Mouse (Mus musculus) ES-Bruce4 (cell line): ENCODE results near the gene Ppp2r2c. TPM values are rescaled to one million over a fixed set of nuclear protein-coding genes. Genes with fewer than 3 reads are reported as not detected.

Experiments
- H3K27ac ChIP-seq: 2 replicates; pipeline ENCODE4 v1.5.1; 2012; ENCODE audit warnings: low read length, inconsistent platforms; ENCODE audit not compliant: insufficient read depth
- H3K27me3 ChIP-seq: 2 replicates; pipeline ENCODE4 v1.6.1; 2012; ENCODE audit warnings: mild to moderate bottlenecking, low read length, inconsistent platforms; ENCODE audit not compliant: control insufficient read depth, poor library complexity, insufficient read depth, severe bottlenecking
- H3K36me3 ChIP-seq: 2 replicates; pipeline ENCODE4 v1.6.1; 2012; ENCODE audit warnings: inconsistent platforms, mild to moderate bottlenecking, low read length, moderate library complexity; ENCODE audit not compliant: control insufficient read depth, poor library complexity, insufficient read depth, severe bottlenecking
- H3K4me1 ChIP-seq: one replicate; pipeline ENCODE4 v1.8.1; 2011; ENCODE audit warnings: low read length; ENCODE audit not compliant: control insufficient read depth, insufficient read depth
- H3K4me3 ChIP-seq: 2 replicates; pipeline ENCODE4 v1.5.1; 2011; ENCODE audit warnings: low read depth, mild to moderate bottlenecking, low read length
- H3K9ac ChIP-seq: 2 replicates; pipeline ENCODE4 v1.6.1; 2012; ENCODE audit warnings: low read depth, mild to moderate bottlenecking, inconsistent platforms; ENCODE audit not compliant: poor library complexity, severe bottlenecking
- H3K9me3 ChIP-seq: replicated peaks from 2 replicates; pipeline ENCODE4 v1.6.1; 2012; ENCODE audit warnings: mild to moderate bottlenecking, low read length, inconsistent platforms; ENCODE audit not compliant: control insufficient read depth, poor library complexity, insufficient read depth, severe bottlenecking
- CTCF ChIP-seq: IDR thresholded peaks from one replicate; pipeline ENCODE4 v1.8.1; 2011; ENCODE audit warnings: low read depth, low read length
- EP300 ChIP-seq: IDR thresholded peaks from 2 replicates; pipeline ENCODE4 v1.6.1; 2011; ENCODE audit warnings: low read depth, low read length; ENCODE audit not compliant: insufficient read depth
- POLR2A ChIP-seq: IDR thresholded peaks from one replicate; pipeline ENCODE4 v1.8.1; 2011; ENCODE audit warnings: low read length; ENCODE audit not compliant: insufficient read depth
- polyA plus RNA-seq: library from polyadenylated mRNA; stranded (reverse); fragments of >200 nt; gene quantifications from 2 replicates; pipeline ENCODE4 v1.2.4, GENCODE M21; 2011; ENCODE audit warnings: low read depth; ENCODE audit not compliant: missing spikeins, insufficient read depth, insufficient read length

Ppp2r2c gene
- polyA plus RNA-seq, 1 experiment: 14.6 TPM

GRCm38 (mm10) chr5:36888911-36889310 lies 20.6 kb downstream of the Ppp2r2c start:
- no peak overlapping the region for H3K9ac ChIP-seq
- H3K4me3 ChIP-seq: no peak overlapping the region
- no peaks in the 10 kb centered on the region for H3K9me3 ChIP-seq
- TF ChIP-seq POLR2A (no peak), EP300 (no peak), CTCF (no peak)
- H3K27ac ChIP-seq: no peak overlapping the region
- no peaks in the 10 kb centered on the region for H3K36me3 ChIP-seq
- peaks cover 3% of the 10 kb centered on the region for H3K4me1 ChIP-seq
- H3K27me3 ChIP-seq: no peaks in the 10 kb centered on the region

GRCm38 (mm10) chr5:36889380-36889886 lies 21.1 kb downstream of the Ppp2r2c start:
- Histone ChIP-seq H3K27me3 (no peaks in the 10 kb centered on the region), H3K27ac (no peak overlapping the region), H3K36me3 (no peaks in the 10 kb centered on the region), H3K4me3 (no peak overlapping the region), H3K4me1 (peaks cover 3% of the 10 kb centered on the region), H3K9me3 (no peaks in the 10 kb centered on the region), H3K9ac (no peak overlapping the region)
- no peak for TF ChIP-seq CTCF
- no peak for TF ChIP-seq POLR2A
- no peak for TF ChIP-seq EP300

GRCm38 (mm10) chr5:36890794-36891193 lies 22.5 kb downstream of the Ppp2r2c start:
- Histone ChIP-seq H3K27me3 (no peaks in the 10 kb centered on the region), H3K9me3 (no peaks in the 10 kb centered on the region), H3K9ac (no peak overlapping the region), H3K4me3 (no peak overlapping the region), H3K36me3 (no peaks in the 10 kb centered on the region), H3K4me1 (peaks cover 3% of the 10 kb centered on the region), H3K27ac (no peak overlapping the region)
- no peak for TF ChIP-seq CTCF

- H3K9ac ChIP-seq: no peak overlapping the region
- peaks cover 2% of the 10 kb centered on the region for H3K4me1 ChIP-seq
- H3K9me3 ChIP-seq: no peaks in the 10 kb centered on the region
- H3K27me3 ChIP-seq: no peaks in the 10 kb centered on the region
- TF ChIP-seq POLR2A: no peak
- TF ChIP-seq EP300: no peak
- TF ChIP-seq CTCF: no peak
- H3K36me3 ChIP-seq: no peaks in the 10 kb centered on the region
- no peak overlapping the region for H3K27ac ChIP-seq
- H3K4me3 ChIP-seq: no peak overlapping the region
Observed at GRCm38 (mm10) chr5:36891793-36892470, 23.6 kb downstream of the Ppp2r2c start.

GRCm38 (mm10) chr5:36893263-36893662 lies 24.9 kb downstream of the Ppp2r2c start:
- Histone ChIP-seq H3K9ac (no peak overlapping the region), H3K27ac (no peak overlapping the region), H3K27me3 (no peaks in the 10 kb centered on the region), H3K4me3 (no peak overlapping the region), H3K4me1 (peaks cover 2% of the 10 kb centered on the region), H3K9me3 (no peaks in the 10 kb centered on the region), H3K36me3 (no peaks in the 10 kb centered on the region)
- no peak for TF ChIP-seq CTCF
- TF ChIP-seq POLR2A: no peak
- no peak for TF ChIP-seq EP300

GRCm38 (mm10) chr5:36894070-36894469 lies 25.8 kb downstream of the Ppp2r2c start:
- Histone ChIP-seq H3K4me3 (no peak overlapping the region), H3K4me1 (peaks cover 2% of the 10 kb centered on the region), H3K9ac (no peak overlapping the region), H3K27me3 (no peaks in the 10 kb centered on the region), H3K36me3 (no peaks in the 10 kb centered on the region), H3K9me3 (no peaks in the 10 kb centered on the region), H3K27ac (no peak overlapping the region)
- TF ChIP-seq POLR2A (no peak), EP300 (no peak), CTCF (no peak)
